Mouse (Mus musculus) lung, postnatal 36 days (tissue): ENCODE measurements at regions not wholly inside any gene's neighbourhood (a gene's known extent, or its start where the extent isn't known, plus 50 kb on each side); places are given as distances from the start of the nearest gene placed in this dataset.

ENCODE experiments used
- DNase-seq: peaks from one replicate; pipeline ENCODE4 v3.0.0; 2022; ENCODE audit warnings: mixed read lengths

GRCm38 (mm10) chr13:57170180-57170579 lies 274.4 kb upstream of the Trpc7 start:
- DNase-seq = no peak

- DNase-seq = no peak
Measured at GRCm38 (mm10) chr13:57169621-57170020, 273.8 kb upstream of the Trpc7 start.

DNA sequence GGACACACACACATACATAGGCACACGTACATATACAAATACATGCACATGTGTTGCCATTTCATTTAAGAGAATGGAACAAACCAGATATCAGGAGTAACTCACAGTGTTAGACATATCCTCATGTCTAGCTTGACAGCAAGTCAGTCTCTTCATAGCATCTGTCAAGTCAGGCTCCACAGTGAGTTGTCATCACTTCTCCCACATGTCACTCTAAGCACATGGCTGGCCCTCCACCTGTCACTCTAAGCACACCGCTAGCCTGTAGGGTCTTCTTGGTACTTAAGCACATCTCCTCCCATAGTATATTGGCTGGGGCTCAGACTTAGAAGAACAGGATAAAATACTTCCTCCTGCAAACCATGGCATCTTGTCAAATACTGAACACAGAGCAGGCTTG lies 269.6 kb upstream of the Trpc7 start:
- no peak for DNase-seq

GRCm38 (mm10) chr13:57152787-57153186 lies 257.0 kb upstream of the Trpc7 start:
- DNase-seq = no peak

- no peak for DNase-seq
Measured at GRCm38 (mm10) chr13:57147623-57148022, 251.8 kb upstream of the Trpc7 start.

- no peak for DNase-seq
Measured at GRCm38 (mm10) chr13:57146708-57147107, 250.9 kb upstream of the Trpc7 start.

DNA sequence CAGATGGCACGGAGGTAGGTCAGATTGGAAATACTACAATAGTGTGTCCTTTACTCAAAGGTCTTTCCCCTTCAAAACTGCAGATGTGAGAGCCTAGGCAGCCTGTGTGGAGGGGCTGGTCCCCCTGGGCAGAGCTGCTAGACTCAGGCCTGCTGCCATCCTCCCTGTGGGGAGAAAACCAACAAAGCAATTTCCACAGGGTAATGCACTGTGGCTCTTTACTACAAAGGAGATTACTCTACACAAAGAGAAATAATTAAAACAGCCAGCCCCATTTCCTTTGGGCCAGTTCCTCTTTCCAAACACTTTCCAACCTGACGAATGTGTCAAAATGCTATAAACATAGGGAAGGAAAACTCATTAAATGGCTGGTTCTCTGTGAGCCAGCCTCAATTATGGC lies 250.0 kb upstream of the Trpc7 start:
- DNase-seq = no peak

DNA sequence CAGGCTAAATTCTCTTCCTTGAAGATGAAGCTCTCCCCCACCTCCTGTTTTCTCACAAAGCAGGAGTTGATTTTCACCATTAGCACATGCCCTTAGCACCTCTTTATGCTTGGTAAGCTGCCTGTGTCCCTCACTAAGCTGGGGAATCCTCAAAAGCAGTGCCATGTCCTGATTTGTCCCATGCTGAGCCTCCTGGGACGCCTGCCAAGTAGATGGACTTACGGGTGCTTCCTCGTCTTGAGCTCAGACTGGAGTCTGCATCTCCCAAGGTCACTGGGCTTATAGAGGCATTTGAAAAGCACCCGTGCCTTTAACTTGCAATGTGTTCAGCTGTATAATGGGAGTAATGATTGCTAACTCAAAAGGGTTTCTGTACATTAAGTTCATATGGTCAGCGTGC lies 247.1 kb upstream of the Trpc7 start:
- DNase-seq = no peak

GRCm38 (mm10) chr13:57142441-57142840 lies 246.6 kb upstream of the Trpc7 start:
- no peak for DNase-seq

DNA sequence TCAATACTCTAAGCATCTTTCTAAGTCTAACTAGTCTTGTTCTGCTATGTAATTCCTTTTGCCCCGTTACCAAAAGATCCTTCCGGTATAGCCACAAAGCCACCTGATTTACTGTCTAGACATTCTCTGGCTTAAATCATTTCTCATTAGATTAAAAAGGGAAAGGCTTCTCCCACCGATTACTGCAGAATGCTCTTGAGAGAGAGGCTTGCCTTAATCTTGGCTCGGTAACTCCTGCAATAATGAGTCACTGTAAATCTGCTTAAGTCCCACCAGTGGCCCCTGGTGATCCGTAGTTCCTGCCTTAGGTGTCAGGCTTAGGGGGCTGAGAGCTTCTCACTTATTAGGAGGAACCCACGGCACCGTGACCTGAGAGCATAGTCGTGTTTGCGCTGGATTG lies 220.1 kb upstream of the Trpc7 start:
- no peak for DNase-seq

GRCm38 (mm10) chr13:57107956-57108355 lies 212.2 kb upstream of the Trpc7 start:
- DNase-seq = no peak

GRCm38 (mm10) chr13:57099601-57100000 lies 203.8 kb upstream of the Trpc7 start:
- no peak for DNase-seq

DNA sequence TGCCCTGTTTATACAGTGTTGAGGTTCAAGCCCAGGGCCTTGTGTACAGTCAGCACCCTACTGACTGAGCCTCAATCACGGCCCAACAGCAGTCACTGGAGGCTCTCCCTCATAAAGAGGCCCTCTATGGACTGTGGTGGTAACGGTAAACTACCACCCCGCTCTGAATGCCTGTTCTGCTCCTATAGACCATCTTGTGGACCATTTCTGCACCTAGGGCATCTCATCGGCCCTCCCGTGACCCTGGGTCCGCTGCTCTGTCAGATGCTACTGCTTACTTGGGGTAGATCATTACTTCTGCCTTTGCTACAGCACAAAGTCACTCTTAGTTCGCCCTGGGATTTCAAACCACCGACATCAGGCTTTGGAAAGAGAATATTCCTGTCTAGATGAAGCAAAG lies 196.1 kb upstream of the Trpc7 start:
- no peak for DNase-seq

GRCm38 (mm10) chr13:57089381-57090075 lies 193.7 kb upstream of the Trpc7 start:
- no peak for DNase-seq

DNA sequence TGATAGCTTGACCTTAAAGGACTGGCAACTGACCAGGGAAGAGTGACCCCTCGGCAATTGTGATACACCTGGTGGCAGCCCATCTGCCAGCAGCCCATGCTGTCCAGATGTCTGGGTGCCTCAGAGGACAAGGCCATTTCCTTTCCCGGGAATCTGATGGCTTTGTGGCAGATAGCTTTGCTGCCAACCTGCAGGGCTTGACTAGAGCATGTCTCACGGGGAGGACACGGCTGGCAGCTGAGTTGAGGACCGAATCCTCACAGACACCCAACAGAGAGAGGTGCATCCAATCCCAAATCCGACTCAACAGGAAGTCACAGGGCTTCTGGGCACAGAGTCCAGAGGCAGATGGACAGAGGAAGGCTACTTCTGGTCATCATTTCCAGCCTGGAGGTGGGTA lies 192.2 kb upstream of the Trpc7 start:
- no peak for DNase-seq

- DNase-seq = no peak
Measured at GRCm38 (mm10) chr13:57087398-57087797, 191.6 kb upstream of the Trpc7 start.

DNA sequence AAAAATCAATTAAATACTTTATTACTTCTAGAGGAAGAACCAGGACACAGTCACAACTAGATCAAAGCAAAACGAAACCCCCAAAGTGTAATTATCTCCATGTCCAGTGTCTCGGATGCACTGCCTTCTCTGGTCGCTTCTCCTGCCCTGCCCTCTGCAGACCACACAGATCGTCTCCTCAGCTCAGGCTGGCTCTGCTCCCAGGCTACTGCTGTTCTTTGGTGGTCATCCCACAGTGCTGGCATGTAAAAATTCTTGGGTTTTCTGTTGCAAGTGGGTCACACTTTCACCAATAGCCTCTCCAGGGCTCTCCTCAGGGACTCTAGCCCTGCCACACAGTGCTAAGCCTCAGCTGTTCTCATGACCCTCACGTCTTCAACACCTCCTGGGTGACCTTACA lies 188.0 kb upstream of the Trpc7 start:
- no peak for DNase-seq

- DNase-seq = no peak
Measured at GRCm38 (mm10) chr13:57070479-57070878, 174.7 kb upstream of the Trpc7 start.

- DNase-seq = no peak
Measured at GRCm38 (mm10) chr13:57061656-57062055, 165.9 kb upstream of the Trpc7 start.

GRCm38 (mm10) chr13:57061074-57061473 lies 165.3 kb upstream of the Trpc7 start:
- no peak for DNase-seq

DNA sequence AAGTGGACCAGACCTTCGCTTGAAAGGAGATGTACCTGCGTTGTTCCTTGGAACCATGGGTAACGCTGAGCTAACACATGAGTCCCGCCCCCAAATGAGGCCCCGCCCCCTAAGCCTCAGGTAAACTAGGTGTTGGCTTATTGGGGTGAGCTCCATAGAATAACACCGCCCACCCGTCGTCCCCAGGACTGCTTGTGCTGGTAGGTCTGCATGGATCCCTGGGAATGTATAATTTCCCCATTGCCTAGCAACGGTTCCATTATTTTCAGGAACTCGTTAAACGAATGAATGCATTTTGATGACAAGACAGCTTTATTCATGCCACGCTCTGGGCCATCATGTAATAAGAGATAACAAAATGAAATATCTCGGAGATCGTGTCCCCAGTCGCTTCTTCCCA lies 161.0 kb upstream of the Trpc7 start:
- DNase-seq = no peak

DNA sequence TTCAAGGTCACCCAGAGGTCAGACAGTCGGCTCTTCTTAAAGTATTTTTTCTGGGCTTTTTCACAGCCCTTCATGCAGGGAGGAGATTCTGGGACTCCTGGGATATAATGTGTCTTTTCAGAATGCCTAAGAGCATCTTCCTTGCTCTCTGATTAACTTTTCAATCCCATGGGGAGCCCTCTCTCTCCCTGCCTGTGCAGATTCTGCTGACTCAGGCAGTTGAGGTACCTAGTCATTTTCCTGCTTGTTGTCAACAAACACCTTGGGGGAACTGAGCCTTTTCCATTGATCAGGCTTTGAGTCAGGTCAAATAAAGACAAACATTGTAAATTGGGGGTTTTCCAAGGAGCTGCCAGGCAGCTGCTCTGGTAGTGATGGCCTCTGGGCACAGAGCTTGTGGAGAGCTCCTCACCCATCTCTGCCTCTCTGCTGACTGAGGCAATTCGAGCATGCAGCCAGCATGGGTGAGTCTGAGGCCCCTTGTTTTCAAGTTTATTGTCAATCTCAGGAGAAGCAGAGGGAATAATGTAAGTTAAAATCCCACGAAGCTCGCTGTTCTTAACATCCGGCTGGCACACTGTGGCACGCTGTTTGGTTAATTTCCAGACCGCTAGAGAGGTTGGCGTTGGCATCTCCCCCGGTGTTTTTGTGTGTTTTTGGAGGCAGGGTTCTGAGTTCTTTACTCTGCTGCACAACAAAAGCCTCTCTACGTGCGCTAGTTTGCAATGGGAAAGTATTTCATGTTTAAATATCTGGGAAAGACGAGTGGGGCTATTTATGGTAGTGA lies 159.8 kb upstream of the Trpc7 start:
- no peak for DNase-seq

DNA sequence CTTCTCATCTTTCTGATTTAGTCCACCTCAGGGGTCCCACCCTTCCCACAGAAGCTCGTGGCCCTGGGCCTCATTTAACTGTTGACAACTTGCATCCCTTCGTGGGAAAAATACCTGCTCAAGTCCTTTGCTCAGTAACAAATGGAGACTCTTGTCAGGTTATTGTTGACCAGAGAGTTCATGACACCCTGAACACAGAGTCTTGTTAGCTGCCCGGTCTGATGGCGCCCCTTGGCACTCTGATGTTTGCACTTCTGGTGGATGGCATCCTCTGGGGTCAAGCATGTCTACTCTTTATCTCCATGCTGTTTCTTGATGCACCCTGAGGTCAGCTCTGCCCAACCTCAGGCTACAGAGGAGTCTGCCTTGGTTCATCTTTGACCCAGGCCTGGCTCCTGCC lies 157.6 kb upstream of the Trpc7 start:
- no peak for DNase-seq

- DNase-seq = peak; percentile 72
Measured at GRCm38 (mm10) chr13:57046130-57046529, 150.3 kb upstream of the Trpc7 start.

DNA sequence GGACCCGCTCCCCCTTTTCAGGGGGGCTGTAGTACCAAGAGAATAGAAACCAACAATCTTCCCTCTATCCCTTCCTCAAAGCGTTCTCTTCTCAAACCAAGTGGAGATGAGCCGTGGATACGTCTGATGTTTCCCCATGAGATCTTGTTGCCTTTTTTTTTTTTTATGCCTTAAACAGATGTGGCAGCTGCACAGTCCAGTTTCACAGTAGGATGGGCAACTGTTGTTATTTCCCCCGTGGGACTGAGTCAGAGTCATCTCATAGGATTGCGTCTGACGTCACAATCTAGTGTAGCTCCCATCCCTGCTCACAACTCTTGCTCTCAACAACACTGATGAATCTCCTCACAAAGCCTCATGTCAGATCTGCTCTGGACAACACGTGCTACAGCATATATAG lies 148.7 kb upstream of the Trpc7 start:
- no peak for DNase-seq
